Mouse (Mus musculus) thymus, postnatal 14 days (tissue): Measurements from ENCODE around the gene Rad51d.
"Not testable (repeated sequence)": the region's sequence is repeated elsewhere in the genome, so short reads cannot be mapped to it uniquely, and the experiment has no call there.

Experiments
- DNase-seq: peaks from one replicate; pipeline ENCODE4 v3.0.0; 2021

Gene Rad51d

DNA sequence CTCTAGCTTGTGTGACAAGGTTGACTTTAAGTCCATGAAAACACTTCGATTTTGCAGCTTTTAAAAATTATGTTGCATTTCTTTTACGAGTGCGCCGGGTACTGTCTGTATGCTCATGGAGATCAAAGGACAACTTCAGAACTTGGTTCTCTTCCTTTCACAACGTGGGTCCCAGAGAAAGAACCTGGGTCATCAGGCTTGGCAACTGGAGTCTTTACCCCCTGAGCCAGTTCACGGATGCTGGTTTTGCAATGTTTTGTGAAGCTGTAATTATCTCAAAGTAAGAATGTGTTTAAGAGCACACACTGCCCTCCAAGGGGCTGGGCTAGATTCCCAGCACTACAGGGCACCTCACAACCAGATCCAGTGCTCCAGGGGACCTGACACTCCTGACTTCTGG lies 36.3 kb downstream of the Rad51d start:
- DNase-seq = no peak

DNA sequence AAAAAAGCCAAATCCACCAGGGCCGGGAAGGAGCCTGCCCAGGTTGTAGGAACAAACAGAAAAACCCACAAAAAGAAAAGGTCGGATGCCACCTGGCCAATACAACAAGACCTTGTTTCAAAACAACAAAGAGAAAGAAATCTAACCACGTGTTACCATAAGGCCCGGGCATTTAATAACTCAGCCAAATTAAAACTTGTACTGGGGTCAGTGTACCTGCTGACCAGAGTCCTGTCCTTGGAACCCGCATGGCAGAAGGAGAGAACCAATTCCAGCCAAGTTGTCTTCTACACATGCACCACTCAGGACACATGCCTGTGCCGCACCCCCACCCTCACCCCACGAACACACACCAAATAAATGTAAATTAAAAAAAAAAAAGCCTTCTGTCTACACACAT lies 37.5 kb downstream of the Rad51d start:
- no peak for DNase-seq

DNA sequence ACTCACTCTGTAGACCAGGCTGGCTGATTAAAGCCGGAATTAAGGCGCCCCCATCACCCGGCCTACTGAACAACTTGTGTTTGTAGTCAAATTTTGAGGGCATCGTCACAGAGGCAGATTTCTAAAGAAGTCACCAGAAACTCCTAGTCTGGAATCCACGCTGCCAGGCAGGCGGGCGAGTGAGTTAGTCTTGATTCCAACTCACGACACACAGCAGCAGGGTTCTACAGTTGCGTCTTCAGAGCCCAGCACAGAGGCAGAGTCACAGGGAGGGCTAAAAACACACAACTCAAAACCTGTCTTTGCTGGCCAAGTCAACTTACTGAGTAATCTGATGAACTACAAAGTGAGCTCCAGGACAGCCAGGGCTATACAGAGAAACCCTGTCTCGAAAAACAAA lies 37.9 kb downstream of the Rad51d start:
- DNase-seq = no peak

DNA sequence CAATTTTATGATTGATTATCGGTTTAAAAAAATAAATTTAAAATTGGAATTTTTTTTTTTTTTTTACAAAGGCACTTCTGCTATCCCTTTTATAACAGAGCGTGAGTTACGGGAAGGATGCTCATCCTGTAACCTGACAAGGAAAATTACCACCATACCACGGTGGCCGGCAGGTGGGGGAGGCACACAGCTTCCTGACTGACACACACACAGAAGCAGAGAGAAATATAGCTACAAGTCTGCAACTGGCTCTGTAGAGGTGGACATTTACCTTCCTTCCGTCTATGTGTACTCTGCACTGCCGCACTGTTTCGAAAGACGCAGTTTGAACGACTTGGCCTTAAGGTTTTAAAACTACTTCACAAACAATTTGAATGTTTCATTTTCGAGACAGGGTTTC lies 38.3 kb downstream of the Rad51d start:
- no peak for DNase-seq

DNA sequence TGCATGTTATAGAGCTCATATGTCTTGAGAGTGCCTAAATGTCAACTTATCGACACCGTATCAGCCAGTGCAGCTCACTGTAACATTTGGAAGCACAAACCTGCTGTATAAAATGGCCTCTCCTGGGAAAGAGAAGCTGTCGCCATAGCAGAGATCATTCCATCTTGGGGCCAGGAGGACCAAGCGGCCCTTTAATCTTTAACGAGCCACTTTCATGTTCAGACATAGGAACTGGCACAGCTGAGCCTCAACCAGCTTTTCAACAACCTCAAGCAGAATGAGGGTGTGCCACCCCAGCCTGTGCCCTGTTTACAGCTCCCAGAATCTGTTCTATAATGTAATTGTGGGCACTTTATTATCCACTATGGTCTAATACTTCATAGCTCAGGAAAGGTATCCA lies 40.2 kb downstream of the Rad51d start:
- DNase-seq = no peak

DNA sequence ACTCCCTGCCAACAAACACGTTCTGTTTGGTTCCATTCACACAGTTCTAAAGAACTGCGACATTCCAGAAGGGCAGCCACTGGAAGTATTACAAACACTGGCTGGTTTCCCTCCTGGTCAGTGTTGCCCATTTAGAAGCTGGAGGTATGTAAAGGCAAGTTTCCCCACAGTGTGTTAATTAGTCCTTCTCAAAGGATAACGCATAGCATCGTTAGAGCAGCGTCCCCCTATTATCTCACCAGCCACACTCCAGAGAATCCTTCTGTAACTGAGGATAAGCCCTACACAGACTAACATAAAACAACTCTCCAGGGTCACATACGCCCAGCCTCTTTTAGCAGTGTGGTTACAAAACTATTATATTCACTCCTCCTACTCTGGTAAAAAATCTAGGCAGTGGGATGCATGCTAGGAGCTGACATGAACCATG lies 42.8 kb downstream of the Rad51d start:
- no peak for DNase-seq

DNA sequence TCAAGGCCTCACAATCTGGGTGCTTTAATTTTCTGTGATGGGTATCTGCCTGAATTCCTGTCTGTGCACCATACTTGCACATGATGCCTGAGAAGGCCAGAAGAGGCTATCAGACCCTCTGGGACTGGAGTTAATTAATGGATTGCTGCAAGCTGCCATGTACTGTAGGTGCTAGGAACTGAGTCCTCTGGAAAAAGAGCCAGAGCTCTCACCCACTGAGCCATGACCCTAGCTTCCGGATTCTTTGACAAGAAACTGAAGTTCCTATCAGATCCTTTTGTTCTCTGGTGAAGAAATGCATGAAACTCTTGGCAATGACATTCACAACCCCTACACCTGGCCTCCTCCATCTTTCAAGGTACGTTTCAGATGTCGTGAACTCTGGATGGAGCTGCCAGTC lies 43.5 kb downstream of the Rad51d start:
- no peak for DNase-seq

DNA sequence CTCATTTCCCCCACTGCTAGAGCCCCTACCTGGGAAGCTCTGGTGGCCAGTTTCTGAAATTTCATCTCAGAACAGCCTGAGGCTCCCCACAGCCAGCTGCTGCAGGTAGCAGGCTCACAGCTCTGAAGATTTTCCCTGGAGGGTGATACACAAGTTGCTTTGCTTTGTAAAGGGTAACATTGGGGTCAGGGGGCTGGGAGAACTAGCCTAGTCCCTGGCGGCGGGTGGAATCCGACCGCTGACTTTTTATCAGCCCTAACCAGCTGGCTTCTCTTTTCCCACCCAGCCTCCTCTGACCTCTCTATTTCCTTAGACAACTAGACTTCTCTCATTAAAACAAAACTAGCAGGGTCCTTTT lies 44.4 kb downstream of the Rad51d start:
- no peak for DNase-seq

DNA sequence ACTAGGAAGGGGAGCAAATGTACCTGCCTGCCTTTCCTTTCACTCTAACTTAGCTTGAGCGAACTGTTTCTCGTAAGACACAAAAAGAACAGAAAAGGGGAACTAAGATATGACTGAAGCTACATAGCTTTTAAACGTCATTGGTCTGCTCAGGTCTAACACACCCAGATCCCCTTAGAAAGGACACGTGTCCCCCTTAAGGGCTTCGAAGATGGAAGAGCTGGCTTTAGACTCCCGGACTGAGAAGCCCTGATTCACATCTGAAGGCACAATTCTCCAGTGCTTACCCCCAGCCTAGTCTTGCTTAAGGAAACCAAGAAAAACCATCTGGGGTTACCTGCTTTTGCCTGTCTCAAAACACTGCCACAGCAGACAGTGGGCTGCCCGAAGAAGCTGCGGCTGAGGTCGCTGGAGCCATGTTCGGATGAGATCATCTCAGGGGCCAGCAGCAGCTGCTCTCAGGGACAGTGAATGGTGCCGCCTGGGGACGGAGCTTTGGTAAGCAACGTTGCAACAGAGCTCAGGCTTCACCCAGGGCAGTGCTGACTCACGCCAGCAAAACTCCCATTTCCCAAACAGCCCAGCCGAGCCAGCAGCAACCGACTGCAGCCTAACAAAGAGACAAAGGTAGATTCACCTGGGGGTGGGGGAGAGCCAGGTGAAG lies 44.9 kb downstream of the Rad51d start:
- peak; percentile 13 for DNase-seq

DNA sequence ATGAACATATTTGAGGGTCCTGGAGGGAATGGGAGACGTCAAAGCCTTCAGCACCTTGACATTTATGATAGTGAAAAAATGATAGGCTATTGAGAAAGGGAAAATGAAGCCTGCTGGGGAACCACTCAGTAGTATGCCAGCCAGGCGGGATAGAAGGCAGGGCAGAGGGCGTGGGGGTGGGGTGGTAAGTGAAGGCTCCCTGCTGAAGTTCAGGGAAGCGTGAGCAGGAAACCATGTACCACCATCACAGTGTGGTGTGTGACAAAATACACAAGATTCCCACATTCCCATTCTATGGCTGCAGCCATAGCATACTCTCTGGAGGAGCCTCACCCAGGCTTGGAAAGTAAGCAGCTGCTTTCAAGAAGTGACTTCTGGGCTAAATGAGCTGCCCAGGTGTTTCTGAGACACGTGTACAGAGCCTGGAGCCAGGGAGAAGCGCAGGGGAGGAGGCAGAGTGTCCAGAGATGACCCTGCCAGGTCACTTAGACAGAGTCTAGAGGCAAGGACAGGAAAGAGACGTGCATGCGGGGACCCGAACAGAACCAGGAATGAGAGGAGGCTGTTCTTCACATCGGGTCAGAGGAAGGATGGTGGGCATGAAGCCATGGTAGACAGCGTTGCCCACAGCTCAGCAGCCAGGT lies 45.5 kb downstream of the Rad51d start:
- no peak for DNase-seq

DNA sequence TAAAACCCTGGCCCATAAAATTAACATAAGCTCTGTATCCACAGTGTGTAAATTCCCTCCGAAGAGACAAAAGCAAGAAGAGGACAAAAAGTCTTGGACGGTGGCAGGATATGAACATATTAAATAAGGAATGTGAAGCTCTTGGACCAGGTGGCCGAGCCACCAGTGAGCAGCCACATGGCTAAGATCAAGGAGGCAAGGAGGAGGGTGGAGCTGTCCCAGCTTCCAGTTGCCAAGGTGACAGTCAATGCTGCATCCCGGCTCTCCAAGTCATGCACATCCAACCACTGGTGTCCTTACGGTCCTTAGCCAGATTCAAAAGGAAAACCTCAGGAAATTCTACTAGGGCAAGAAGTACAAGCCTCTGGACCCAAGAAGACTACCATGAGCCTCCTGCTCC lies 51.9 kb downstream of the Rad51d start:
- DNase-seq = no peak

DNA sequence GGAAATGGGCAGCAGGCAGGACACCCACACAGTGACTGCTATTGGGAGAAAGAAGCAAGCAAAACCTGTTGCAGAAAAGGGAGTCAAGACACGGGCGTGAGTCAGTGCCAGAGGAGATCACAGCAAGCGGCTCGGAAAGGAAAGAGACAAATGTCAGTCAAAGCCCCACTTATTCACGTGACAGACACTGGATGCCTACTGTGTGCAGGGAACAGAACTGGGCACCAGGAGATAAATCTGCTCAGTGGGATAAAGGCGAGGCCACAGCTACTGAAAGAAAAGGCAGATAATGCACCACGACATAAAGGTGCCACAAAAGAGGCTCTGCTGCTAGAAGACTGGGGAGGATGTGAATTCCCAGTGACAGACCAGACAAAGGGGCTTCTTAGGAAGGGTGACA lies 52.6 kb downstream of the Rad51d start:
- no peak for DNase-seq

DNA sequence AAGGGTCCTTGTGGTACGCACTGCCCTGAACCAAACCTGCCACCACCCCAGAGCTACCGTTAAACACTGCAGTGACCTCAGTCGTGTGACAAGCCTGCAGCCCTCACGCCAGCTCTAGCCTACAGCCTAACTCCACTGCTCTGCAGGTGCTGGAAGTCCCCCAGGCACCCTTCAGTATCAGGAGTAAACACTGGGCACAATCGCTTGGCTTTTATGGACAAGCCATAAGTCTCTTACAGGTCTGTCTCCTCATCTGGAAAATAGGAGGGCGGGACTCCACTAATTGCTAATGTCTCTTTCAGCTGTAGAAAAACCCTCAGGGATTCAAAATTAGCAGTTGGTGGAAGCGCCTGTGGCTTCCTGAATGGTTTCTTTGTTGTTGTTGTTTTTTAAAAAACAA lies 53.2 kb downstream of the Rad51d start:
- no peak for DNase-seq

DNA sequence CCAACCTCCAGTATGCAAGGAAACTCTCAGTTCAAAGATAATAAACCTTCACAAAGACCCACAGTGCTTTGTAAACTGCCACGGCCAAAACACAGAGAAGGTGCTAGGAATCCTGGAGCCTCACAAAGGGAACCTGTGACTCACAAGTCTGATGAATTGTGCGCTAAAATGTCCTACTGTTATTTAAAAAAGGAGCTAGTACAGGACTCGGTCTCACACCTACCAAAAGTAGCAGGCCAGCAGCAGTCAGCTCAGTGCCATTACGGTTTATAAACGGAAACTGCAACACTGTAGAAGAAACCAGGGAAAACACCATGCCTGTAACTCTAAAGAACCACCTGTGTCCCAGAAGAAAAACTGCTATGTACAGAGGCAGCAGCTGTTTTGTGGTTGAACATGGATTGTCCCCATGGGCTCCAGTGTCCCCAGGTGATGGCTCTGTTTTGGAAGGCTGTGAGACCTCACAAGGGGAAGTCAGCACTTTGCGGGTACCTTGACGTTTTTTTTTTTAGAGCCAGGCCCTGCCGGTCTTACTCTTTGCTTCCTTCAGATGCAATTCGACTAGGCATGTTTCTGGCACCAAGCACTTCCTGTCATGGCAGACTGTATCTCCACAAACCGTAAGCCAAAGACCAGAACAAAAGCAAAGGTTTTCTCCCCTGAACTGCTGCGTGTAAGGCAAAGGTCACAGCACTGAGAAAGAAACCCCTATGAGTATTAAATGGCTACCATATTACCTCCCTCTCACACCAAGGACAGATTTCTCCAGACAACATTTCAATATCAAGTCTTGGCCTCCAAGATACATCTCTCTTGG lies 54.6 kb downstream of the Rad51d start:
- peak; percentile 9 for DNase-seq

DNA sequence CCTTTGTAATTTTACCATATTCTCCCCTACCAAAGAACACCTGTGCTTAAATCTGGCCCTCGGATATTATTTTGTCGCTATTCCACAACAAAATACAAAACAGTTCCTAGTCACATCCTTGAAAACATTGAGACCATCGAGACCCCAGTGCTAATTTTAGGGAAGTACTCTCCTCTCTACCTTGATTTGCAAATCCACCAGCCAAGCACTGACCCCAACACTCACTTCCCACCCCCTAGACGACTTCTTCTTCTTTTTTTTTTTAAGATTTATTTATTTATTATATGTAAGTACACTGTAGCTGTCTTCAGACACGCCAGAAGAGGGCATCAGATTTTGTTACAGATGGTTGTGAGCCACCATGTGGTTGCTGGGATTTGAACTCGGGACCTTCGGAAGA lies 56.1 kb downstream of the Rad51d start:
- not testable (repeated sequence) for DNase-seq

DNA sequence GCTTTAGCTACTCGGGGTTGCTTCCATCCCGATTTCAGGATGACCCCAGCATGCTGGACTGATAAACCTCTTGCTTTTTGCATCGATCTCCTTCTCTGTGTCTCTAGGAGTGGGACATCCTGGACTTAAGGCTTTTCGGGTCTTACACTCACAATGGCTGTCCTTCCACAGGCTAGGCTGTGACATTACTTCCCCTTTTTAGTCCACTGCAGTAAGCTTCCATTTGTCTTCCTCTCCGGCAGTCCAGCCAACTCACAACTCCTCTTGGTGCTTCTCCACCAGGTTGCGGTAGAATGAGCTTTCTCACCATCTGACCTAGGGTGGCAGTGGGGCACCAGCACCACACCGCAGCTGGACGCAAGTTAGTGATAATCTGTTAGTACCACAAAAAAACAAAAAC lies 56.5 kb downstream of the Rad51d start:
- DNase-seq = no peak

DNA sequence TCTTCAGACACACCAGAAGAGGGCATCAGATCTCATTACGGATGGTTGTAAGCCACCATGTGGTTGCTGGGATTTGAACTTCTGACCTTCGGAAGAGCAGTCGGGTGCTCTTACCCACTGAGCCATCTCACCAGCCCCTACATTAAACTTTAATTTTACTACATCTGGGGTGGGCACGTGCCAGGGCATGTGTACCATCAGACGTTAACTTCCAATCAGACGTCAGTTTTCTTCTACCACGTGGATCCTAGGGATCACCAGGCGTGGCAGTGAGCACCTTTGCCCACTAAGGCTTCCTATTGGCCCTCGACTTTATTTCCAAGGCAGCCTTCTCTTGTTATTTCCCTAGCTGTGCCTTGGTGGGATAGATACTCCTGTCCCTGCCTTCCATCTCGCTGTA lies 58.0 kb downstream of the Rad51d start:
- DNase-seq = not testable (repeated sequence)

DNA sequence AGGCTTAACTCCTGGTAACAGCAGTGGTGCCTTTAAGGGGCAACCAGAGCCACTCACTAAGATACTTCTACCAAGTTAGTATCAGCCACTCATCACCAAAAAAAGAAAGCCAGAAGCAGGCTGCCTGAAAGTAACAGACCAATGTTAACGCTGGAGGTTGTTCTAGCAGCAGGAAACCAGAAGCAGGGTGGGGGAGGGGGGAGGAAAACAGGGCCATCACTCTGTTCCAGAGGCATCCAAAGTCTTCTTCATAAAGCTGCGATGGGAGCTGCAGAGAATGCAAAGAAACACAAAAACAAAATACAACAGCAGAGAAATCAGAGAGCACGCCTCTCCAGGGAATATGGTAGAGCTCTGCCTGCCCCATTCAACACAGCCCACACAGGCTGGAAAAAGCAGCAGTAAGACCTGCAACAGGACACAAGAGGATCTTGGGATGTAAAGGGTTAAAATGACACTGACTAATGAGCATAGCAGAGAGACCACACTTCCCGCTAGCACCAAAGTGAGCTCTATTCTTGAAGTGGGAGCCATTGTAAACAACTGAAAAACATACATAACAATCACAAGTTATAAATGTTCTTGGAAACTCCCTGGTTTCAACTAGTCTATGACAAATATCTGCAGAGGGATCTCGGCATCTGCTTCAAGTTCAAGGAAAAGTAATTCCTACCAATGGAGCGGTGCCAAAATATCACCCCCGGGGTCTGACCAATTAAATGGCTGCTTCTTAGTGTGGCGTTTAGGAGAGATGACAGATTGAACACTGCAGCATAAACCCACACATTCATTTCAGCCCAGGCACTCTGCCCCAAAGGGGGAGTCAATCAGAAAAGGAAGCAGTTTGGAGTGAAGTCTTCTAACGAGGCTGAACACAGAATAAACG lies 59.2 kb downstream of the Rad51d start:
- DNase-seq = no peak

DNA sequence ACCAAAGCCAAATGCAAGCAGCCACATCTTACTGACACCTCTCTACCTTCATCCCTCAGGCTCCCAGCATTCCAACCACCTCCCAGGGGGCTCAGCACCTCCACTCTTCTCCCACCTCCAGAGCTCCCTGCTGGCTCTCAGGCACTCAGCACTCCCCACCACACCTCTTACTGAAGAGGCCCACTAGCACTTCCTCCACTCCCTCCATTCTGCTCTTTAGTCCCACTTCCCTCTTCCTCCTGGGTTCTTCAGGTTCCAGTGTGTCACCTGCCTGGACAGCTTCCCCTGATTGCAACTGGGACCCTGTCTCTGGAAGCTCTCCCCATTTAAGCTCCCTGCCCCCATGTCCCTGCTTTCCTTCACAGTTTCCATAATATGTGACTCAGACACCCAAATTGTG lies 63.6 kb downstream of the Rad51d start:
- DNase-seq = no peak
